9 mouse cellular contexts compared by ENCODE assay signal in the genomic region with DNA sequence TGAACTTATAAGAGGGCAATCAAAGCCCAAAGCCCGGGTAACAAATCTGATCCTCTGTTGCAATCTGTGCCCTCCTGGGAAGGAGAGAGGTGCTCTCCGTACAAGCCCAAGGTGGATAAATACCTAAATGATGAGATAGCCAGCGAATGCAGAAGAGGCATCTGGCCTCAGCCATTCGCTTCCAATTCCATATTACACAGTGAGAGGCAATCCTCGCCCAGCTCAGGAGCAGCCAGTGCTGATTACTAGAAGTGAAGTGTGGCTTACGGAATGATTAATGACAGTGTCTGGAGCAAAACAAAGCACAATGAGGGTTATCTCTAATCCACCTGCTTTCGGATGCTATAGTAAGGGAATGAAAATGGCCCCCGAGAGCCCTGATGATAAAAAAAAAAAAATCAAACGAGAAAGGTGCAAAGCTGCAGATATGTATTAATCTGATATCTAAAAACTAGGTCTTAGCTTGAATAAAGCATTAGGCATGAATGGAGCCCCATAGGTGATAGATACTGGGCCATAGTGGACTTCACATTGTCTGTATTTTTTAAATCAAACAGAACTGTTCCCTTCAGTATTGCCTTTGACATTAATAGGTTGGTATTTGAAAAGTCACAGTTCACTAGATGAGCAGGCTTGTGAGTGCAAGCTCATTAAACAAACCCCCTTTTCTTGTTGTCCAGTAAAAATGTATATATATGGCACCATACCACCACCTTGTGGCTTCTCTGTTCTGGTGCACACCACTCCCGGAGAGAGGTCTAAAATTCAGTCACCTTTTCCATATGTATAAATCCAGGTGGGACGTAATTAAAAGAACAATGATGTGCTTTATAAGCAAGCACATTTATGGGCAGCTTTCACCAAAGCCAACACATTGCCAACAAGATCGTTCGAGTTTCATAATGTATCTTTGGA. TPM values are rescaled to one million over a fixed set of nuclear protein-coding genes. Genes with fewer than 3 reads are reported as not detected.
A peak's percentile ranks its signal among the peaks of the same experiment; 100 is the strongest.
DNase-seq lines count a peak whose midpoint lies in the region; ATAC-seq and TF ChIP-seq lines count a peak whose summit lies in the region.
"Had no signal": no experiment of that assay in that cellular context is flagged by ENCODE, and none has a peak within 500 bp of the region (broad histone marks: within the 10 kb centered on the region; RNA-seq: fewer than 3 reads in every experiment).

No protein-coding gene starts in this region.

- TF ChIP-seq EP300 in lung, postnatal 0 days (IDR thresholded peaks at IDR 0.05), result no peak

- DNase-seq in cerebellum, postnatal 10 days, result peak; percentile 56
- no peak for DNase-seq in cerebellum, adult 9-11 months
- DNase-seq in lung, postnatal 0 days (ENCODE audit: low spot score), result peak; percentile 40
- DNase-seq in lung, adult 18-20 months, result no peak
- DNase-seq in hindlimb bud, embryonic 11.5 days (ENCODE audit: extremely low spot score, low read depth, low spot score), result peak; percentile 37
- no peak for DNase-seq in urinary bladder, postnatal 25 days (ENCODE audit: low spot score)
- no peak for DNase-seq in thymus, postnatal 25 days

- WGBS in lung, postnatal 0 days, result 30% methylated on average over 13 of the region's 13 CpGs
- WGBS in neural tube, embryonic 14.5 days, result 40% methylated on average over 13 of the region's 13 CpGs

- H3K4me1 ChIP-seq in lung, postnatal 0 days (ENCODE audit: insufficient read depth, low read depth, low read length), result no peaks in the 10 kb centered on the region
- peaks cover 5% of the 10 kb centered on the region; the same call in 1 of the 2 replicates for H3K4me1 ChIP-seq in neural tube, embryonic 14.5 days (ENCODE audit: control insufficient read depth, insufficient read depth, low read length)
- H3K4me1 ChIP-seq: stomach, embryonic 15.5 days had no signal

- peak; percentile 61 for TF ChIP-seq CTCF in lung, postnatal 0 days (IDR thresholded peaks at IDR 0.05)

- H3K9me3 ChIP-seq in lung, postnatal 0 days (ENCODE audit: low read length), result no peaks in the 10 kb centered on the region
- H3K9me3 ChIP-seq in neural tube, embryonic 14.5 days (ENCODE audit: control insufficient read depth, low read length), result no peaks in the 10 kb centered on the region
- H3K9me3 ChIP-seq: stomach, embryonic 15.5 days had no signal

- no peak for ATAC-seq in lung, postnatal 0 days
- ATAC-seq in neural tube, embryonic 14.5 days (ENCODE audit: low read depth), result peak; percentile 75

- H3K27ac ChIP-seq in lung, postnatal 0 days (ENCODE audit: low read length), result no peak overlapping the region
- no peak overlapping the region for H3K27ac ChIP-seq in neural tube, embryonic 14.5 days (ENCODE audit: low read depth, low read length)
- H3K27ac ChIP-seq: stomach, embryonic 15.5 days had no signal

- no peaks in the 10 kb centered on the region for H3K36me3 ChIP-seq in lung, postnatal 0 days (ENCODE audit: insufficient read depth, low read length)
- no peaks in the 10 kb centered on the region for H3K36me3 ChIP-seq in neural tube, embryonic 14.5 days (ENCODE audit: control insufficient read depth, insufficient read depth, low read length)
- H3K36me3 ChIP-seq: stomach, embryonic 15.5 days had no signal

- H3K4me3 ChIP-seq in lung, postnatal 0 days (ENCODE audit: low read depth, low read length), result no peak overlapping the region
- H3K4me3 ChIP-seq in neural tube, embryonic 14.5 days (ENCODE audit: low read depth, low read length), result no peak overlapping the region
- H3K4me3 ChIP-seq: stomach, embryonic 15.5 days had no signal

- H3K27me3 ChIP-seq in lung, postnatal 0 days (replicated peaks; ENCODE audit: insufficient read depth, low read length), result no peaks in the 10 kb centered on the region
- H3K27me3 ChIP-seq in neural tube, embryonic 14.5 days (ENCODE audit: control insufficient read depth, insufficient read depth, low read length), result no peaks in the 10 kb centered on the region
- H3K27me3 ChIP-seq: stomach, embryonic 15.5 days had no signal

- no peak overlapping the region for H3K9ac ChIP-seq in lung, postnatal 0 days (replicated peaks; ENCODE audit: low read depth)
- no peak overlapping the region for H3K9ac ChIP-seq in neural tube, embryonic 14.5 days (replicated peaks; ENCODE audit: low read depth, low read length)
- H3K9ac ChIP-seq: stomach, embryonic 15.5 days had no signal

- H3K4me2 ChIP-seq in lung, postnatal 0 days (replicated peaks; ENCODE audit: low read depth, low read length), result no peak overlapping the region
- H3K4me2 ChIP-seq in neural tube, embryonic 14.5 days (ENCODE audit: low read depth, low read length), result 0 out of 2 replicates have a peak overlapping the region, but pooled peaks have one; percentile 0
- H3K4me2 ChIP-seq: stomach, embryonic 15.5 days had no signal

RNA-seq across cellular contexts. Expression of gene Tmco5, which starts 57.4 kb away (rescaled TPM):
- polyA plus RNA-seq in lung, postnatal 0 days (2015; fragmentation: Nextera tagmentation; extraction: Ambion mirVana), result not detected in 2 replicates
- polyA plus RNA-seq in neural tube, embryonic 14.5 days (2014; fragmentation: Nextera tagmentation; extraction: Ambion mirVana), result not detected in 2 replicates
- polyA plus RNA-seq: stomach, embryonic 15.5 days had no signal

Comparison
In these comparisons a context has a peak if more than half of its experiments do, and no peak if none do; other contexts are left out.
1. DNase-seq: peak in cerebellum, postnatal 10 days (2 of 2), lung, postnatal 0 days (single experiment) and hindlimb bud, embryonic 11.5 days (single experiment); none in cerebellum, adult 9-11 months (single experiment), lung, adult 18-20 months (0 of 2), urinary bladder, postnatal 25 days (single experiment) and thymus, postnatal 25 days (single experiment).